Mouse (Mus musculus): Measurements from ENCODE around the gene Prlhr.

The Prlhr gene

DNA sequence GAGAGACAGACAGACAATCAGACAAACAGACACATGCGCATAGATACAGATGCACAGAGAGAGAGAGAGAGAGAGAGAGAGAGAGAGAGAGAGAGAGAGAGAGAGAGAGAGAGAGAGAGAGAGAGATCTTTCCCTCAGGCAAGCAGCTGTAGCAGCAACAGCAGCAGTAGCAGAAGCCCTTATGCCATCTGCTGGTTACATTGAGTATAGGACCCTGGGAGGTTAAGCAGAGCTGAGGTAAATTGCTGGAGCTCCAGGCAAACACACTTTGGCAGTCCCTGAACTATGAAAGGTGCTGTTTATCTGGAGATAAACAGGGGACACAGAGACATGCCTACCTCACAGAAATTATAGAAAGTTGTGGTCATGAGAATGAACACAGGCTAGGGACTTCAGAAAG, 50.5 kb downstream of the Prlhr start:
- no peak for DNase-seq
